Comparison of ENCODE assay signal across 29 mouse cellular contexts in genomic region chr12:76467256-76467655, GRCm38 (mm10). TPM values are rescaled to one million over a fixed set of nuclear protein-coding genes. Genes with fewer than 3 reads are reported as not detected.
DNase-seq lines count a peak whose midpoint lies in the region; ATAC-seq and TF ChIP-seq lines count a peak whose summit lies in the region.
"Had no signal": no experiment of that assay in that cellular context is flagged by ENCODE, and none has a peak within 500 bp of the region (broad histone marks: within the 10 kb centered on the region; RNA-seq: fewer than 3 reads in every experiment).

No protein-coding gene starts in this region.

- no peaks in the 10 kb centered on the region for H3K36me3 ChIP-seq in myocyte (ENCODE audit: control insufficient read depth, insufficient read depth)
- H3K36me3 ChIP-seq in midbrain, embryonic 16.5 days (ENCODE audit: control insufficient read depth, insufficient read depth, low read length) = no peaks in the 10 kb centered on the region
- H3K36me3 ChIP-seq: embryonic facial prominence, embryonic 12.5 days; G1E; heart, embryonic 12.5 days; hindbrain, embryonic 13.5 days; limb, embryonic 10.5 days; limb, embryonic 15.5 days; liver, embryonic 13.5 days had no signal

- H3K9ac ChIP-seq in midbrain, embryonic 16.5 days (ENCODE audit: low read depth, low read length) = no peak overlapping the region
- H3K9ac ChIP-seq: embryonic facial prominence, embryonic 12.5 days; heart, embryonic 12.5 days; hindbrain, embryonic 13.5 days; limb, embryonic 15.5 days; liver, embryonic 13.5 days had no signal

- peaks cover 2% of the 10 kb centered on the region; the same call in 1 of the 2 replicates for H3K4me1 ChIP-seq in midbrain, embryonic 16.5 days (ENCODE audit: control insufficient read depth, insufficient read depth, low read length)
- H3K4me1 ChIP-seq: embryonic facial prominence, embryonic 12.5 days; liver, embryonic 13.5 days had no signal

- 72% methylated on average over 7 of the region's 7 CpGs for WGBS in midbrain, embryonic 16.5 days

- DNase-seq in layer of hippocampus, adult 2 months (ENCODE audit: low spot score in 2 of 2) = no peak
- no peak for DNase-seq in layer of hippocampus, adult 11-12 months (ENCODE audit: low spot score)
- DNase-seq in 416B (ENCODE audit: low read depth) = peak; percentile 74
- DNase-seq in brain, adult 2 months (ENCODE audit: low read depth, low spot score) = peak; percentile 23
- DNase-seq in heart, adult 18-20 months = no peak
- DNase-seq: cerebellum, adult 8-10 months; embryo, embryonic 11 days; kidney, adult 8-10 months; kidney, postnatal 4 days; layer of hippocampus, adult 9-11 months; liver, embryonic 13.5 days; lung, adult 2 months; right cerebral cortex, postnatal 4 days; thymus, postnatal 14 days had no signal

- H3K4me3 ChIP-seq in layer of hippocampus, adult 2 months = no peak overlapping the region
- H3K4me3 ChIP-seq in myocyte = no peak overlapping the region
- no peak overlapping the region for H3K4me3 ChIP-seq in midbrain, embryonic 16.5 days (ENCODE audit: low read depth, low read length)
- H3K4me3 ChIP-seq: embryonic facial prominence, embryonic 12.5 days; heart, adult 2 months; heart, embryonic 12.5 days; hindbrain, embryonic 13.5 days; limb, embryonic 10.5 days; limb, embryonic 15.5 days; liver, embryonic 13.5 days had no signal

- TF ChIP-seq POLR2A in myocyte (IDR thresholded peaks at IDR 0.05; ENCODE audit: insufficient read length, low read depth) = no peak

- H3ac ChIP-seq in myocyte (ENCODE audit: control insufficient read depth, insufficient read length) = no peak overlapping the region

- H3K27me3 ChIP-seq in myocyte (ENCODE audit: control insufficient read depth, insufficient read depth, insufficient read length) = no peaks in the 10 kb centered on the region
- H3K27me3 ChIP-seq in midbrain, embryonic 16.5 days (ENCODE audit: control insufficient read depth, insufficient read depth, low read depth, low read length) = no peaks in the 10 kb centered on the region
- H3K27me3 ChIP-seq: embryonic facial prominence, embryonic 12.5 days; heart, embryonic 12.5 days; hindbrain, embryonic 13.5 days; limb, embryonic 15.5 days; liver, embryonic 13.5 days had no signal

- H3K4me2 ChIP-seq in myocyte (ENCODE audit: low read depth) = peak overlapping the region; percentile 65
- H3K4me2 ChIP-seq in midbrain, embryonic 16.5 days (ENCODE audit: low read length) = no peak overlapping the region
- H3K4me2 ChIP-seq: embryonic facial prominence, embryonic 12.5 days; heart, embryonic 12.5 days; hindbrain, embryonic 13.5 days; limb, embryonic 15.5 days; liver, embryonic 13.5 days; midbrain, embryonic 11.5 days had no signal

- no peak for ATAC-seq in frontal cortex, adult (ENCODE audit: low TSS enrichment)
- ATAC-seq in midbrain, embryonic 16.5 days = no peak
- ATAC-seq: forebrain, embryonic 16.5 days; intestine, embryonic 16.5 days had no signal

- H3K27ac ChIP-seq in layer of hippocampus, adult 2 months = no peak overlapping the region
- H3K27ac ChIP-seq in midbrain, embryonic 16.5 days (ENCODE audit: low read length) = no peak overlapping the region
- H3K27ac ChIP-seq: embryonic facial prominence, embryonic 12.5 days; heart, adult 2 months; hindbrain, embryonic 13.5 days; kidney, postnatal 0 days; limb, embryonic 10.5 days; liver, embryonic 13.5 days had no signal

- 0 out of 2 replicates have a peak, but pooled peaks have one; percentile 4 for TF ChIP-seq CTCF in layer of hippocampus, adult 2 months (conservative IDR thresholded peaks at IDR 0.05)

- no peaks in the 10 kb centered on the region for H3K79me2 ChIP-seq in myocyte (ENCODE audit: control insufficient read depth, insufficient read depth)

- H3K9me3 ChIP-seq in midbrain, embryonic 16.5 days (replicated peaks; ENCODE audit: control insufficient read depth, low read length, poor library complexity, severe bottlenecking) = no peaks in the 10 kb centered on the region
- H3K9me3 ChIP-seq: embryonic facial prominence, embryonic 12.5 days; G1E; heart, embryonic 12.5 days; hindbrain, embryonic 13.5 days; limb, embryonic 10.5 days; limb, embryonic 15.5 days; liver, embryonic 13.5 days had no signal

TF ChIP-seq in myocyte, 11 proteins besides CTCF, POLR2A, EP300 and RAD21:
- no peak for TF ChIP-seq SRF (IDR thresholded peaks at IDR 0.05; ENCODE audit: control insufficient read depth, insufficient read length, low read depth)
- TF ChIP-seq E2F4 (IDR thresholded peaks at IDR 0.05; ENCODE audit: insufficient read depth) = no peak
- TF ChIP-seq MAX (IDR thresholded peaks at IDR 0.05; ENCODE audit: low read depth) = peak; percentile 89
- no peak for TF ChIP-seq MYOD1 (IDR thresholded peaks at IDR 0.05; ENCODE audit: control insufficient read depth in 1 of 3, insufficient read length in 2 of 3, low read depth in 2 of 3)
- peak; percentile 84 for TF ChIP-seq CEBPB (IDR thresholded peaks at IDR 0.05; ENCODE audit: insufficient read depth, poor library complexity, severe bottlenecking)
- no peak for TF ChIP-seq TCF12 (IDR thresholded peaks at IDR 0.05; ENCODE audit: insufficient read depth, poor library complexity, severe bottlenecking)
- no peak for TF ChIP-seq TCF3 (IDR thresholded peaks at IDR 0.05; ENCODE audit: insufficient read length, low read depth)

RNA-seq across cellular contexts. Expression of gene Ppp1r36, which starts 49.9 kb away (rescaled TPM):
- 1 to 10 TPM; 1.9 TPM for total RNA-seq in layer of hippocampus, adult 2 months (2021)
- not detected for polyA plus RNA-seq in myocyte (2012; fragmentation: generic; extraction: Trizol)
- total RNA-seq in heart, adult 18-20 months (2021) = under 1 TPM in 1 of 2 experiments, not detected in 1; 0.18 TPM
- polyA plus RNA-seq in midbrain, embryonic 16.5 days (2015; fragmentation: Nextera tagmentation; extraction: Ambion mirVana) = 1.3 and 1.9 TPM in 2 replicates
- total RNA-seq: gastrocnemius, postnatal 25 days had no signal
- polyA plus RNA-seq: G1E; liver, embryonic 13.5 days had no signal

Comparison
In these comparisons a context has a peak if more than half of its experiments do, and no peak if none do; other contexts are left out.
1. DNase-seq: peak in 416B (single experiment) and brain, adult 2 months (single experiment); none in layer of hippocampus, adult 2 months (0 of 2), layer of hippocampus, adult 11-12 months (single experiment) and heart, adult 18-20 months (0 of 2).